Mouse (Mus musculus) liver, postnatal 0 days (tissue): ENCODE data around the gene Sprtn.

ENCODE experiments used
- CTCF ChIP-seq: sonication (generic); IDR thresholded peaks from 2 replicates; pipeline ENCODE4 v1.5.1; 2016; ENCODE audit warnings: antibody characterized with exemption, low read depth
- EP300 ChIP-seq: IDR thresholded peaks from 2 replicates; pipeline ENCODE4 v1.6.1; 2016; ENCODE audit warnings: antibody characterized with exemption, low read depth, mild to moderate bottlenecking

GRCm38 (mm10) chr8:124869708-124870107 lies 28.0 kb upstream of the Sprtn start:
- no peak for TF ChIP-seq CTCF
- TF ChIP-seq EP300, result no peak
